Mouse (Mus musculus) cortical plate, adult 2 months (tissue): ENCODE data around the gene Lsmem1.

ENCODE experiments used
- CTCF ChIP-seq: fragments of 200-500 bp; IDR thresholded peaks from 2 replicates; pipeline ENCODE4 v1.5.1; 2011; ENCODE audit warnings: mild to moderate bottlenecking, control low read depth, low read length; ENCODE audit not compliant: insufficient read depth; ENCODE audit errors: extremely low read depth
- POLR2A ChIP-seq: fragments of 200-500 bp; IDR thresholded peaks from 2 replicates; pipeline ENCODE4 v1.6.1; 2011; ENCODE audit warnings: mild to moderate bottlenecking, low read length, control low read depth; ENCODE audit not compliant: insufficient read depth; ENCODE audit errors: extremely low read depth

GRCm38 (mm10) chr12:40197511-40197910 is 1.8 kb downstream of the Lsmem1 start:
- TF ChIP-seq CTCF (no peak), POLR2A (no peak)
